ENCODE assay signal across 23 mouse cellular contexts in the genomic region with DNA sequence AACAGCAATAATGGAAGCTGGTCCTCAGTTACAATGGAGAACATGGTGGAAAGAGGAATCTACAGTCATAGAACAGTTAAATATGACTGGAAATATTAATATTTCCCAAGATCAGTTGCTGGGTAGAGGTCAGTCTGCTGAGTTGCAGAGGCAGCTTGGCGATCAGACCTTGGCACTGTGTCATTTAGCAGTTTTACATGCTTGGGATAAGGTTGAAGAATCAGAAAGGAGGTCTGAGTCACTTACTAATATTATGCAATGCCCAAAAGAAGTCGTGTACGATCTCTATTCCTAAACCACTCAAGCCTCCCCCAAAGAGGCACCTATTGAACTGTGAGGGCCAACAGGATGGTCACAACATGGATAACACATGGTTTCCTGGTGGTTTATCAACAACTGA. TPM values are rescaled to one million over a fixed set of nuclear protein-coding genes. Genes with fewer than 3 reads are reported as not detected.
DNase-seq lines count a peak whose midpoint lies in the region.
"Had no signal": no experiment of that assay in that cellular context is flagged by ENCODE, and none has a peak within 500 bp of the region (broad histone marks: within the 10 kb centered on the region; RNA-seq: fewer than 3 reads in every experiment).

No protein-coding gene starts in this region.

- no peaks in the 10 kb centered on the region for H3K4me1 ChIP-seq in hindbrain, embryonic 10.5 days (replicated peaks)
- H3K4me1 ChIP-seq: embryonic facial prominence, embryonic 10.5 days; embryonic facial prominence, embryonic 12.5 days; forebrain, embryonic 13.5 days; forebrain, embryonic 15.5 days had no signal

- H3K36me3 ChIP-seq in hindbrain, embryonic 10.5 days = no peaks in the 10 kb centered on the region
- H3K36me3 ChIP-seq: embryonic facial prominence, embryonic 10.5 days; embryonic facial prominence, embryonic 12.5 days; forebrain, embryonic 15.5 days had no signal

- no peaks in the 10 kb centered on the region for H3K27me3 ChIP-seq in hindbrain, embryonic 10.5 days (ENCODE audit: insufficient read depth, poor library complexity, severe bottlenecking)
- H3K27me3 ChIP-seq: embryonic facial prominence, embryonic 12.5 days; forebrain, embryonic 13.5 days; forebrain, embryonic 15.5 days had no signal

- H3K4me3 ChIP-seq in hindbrain, embryonic 10.5 days = no peak overlapping the region
- H3K4me3 ChIP-seq: embryonic facial prominence, embryonic 10.5 days; embryonic facial prominence, embryonic 12.5 days; forebrain, embryonic 13.5 days; forebrain, embryonic 15.5 days had no signal

- H3K9me3 ChIP-seq in hindbrain, embryonic 10.5 days = no peaks in the 10 kb centered on the region
- H3K9me3 ChIP-seq: embryonic facial prominence, embryonic 10.5 days; forebrain, embryonic 13.5 days; forebrain, embryonic 15.5 days had no signal

- 86% methylated on average over 3 of the region's 3 CpGs for WGBS in hindbrain, embryonic 10.5 days

- no peak overlapping the region for H3K27ac ChIP-seq in hindbrain, embryonic 10.5 days
- H3K27ac ChIP-seq: embryonic facial prominence, embryonic 10.5 days; embryonic facial prominence, embryonic 12.5 days; forebrain, embryonic 13.5 days; forebrain, embryonic 15.5 days had no signal

- peak; percentile 32 for DNase-seq in adrenal gland, adult 8-10 months
- no peak for DNase-seq in adrenal gland, adult 18-20 months (ENCODE audit: low spot score in 2 of 2)
- DNase-seq in adrenal gland, postnatal 10 days = peak; percentile 28
- peak; percentile 10 for DNase-seq in adrenal gland, postnatal 25 days
- DNase-seq in heart, adult 9 months (ENCODE audit: low spot score in 2 of 2) = no peak
- no peak for DNase-seq in hindbrain, embryonic 10.5 days (ENCODE audit: low spot score)
- DNase-seq in kidney, postnatal 4 days = no peak
- DNase-seq: cerebellum, adult 11-12 months; cerebellum, adult 2 months; cerebellum, adult 9-10 months; cerebellum, postnatal 10 days; cerebellum, postnatal 25 days; forebrain, postnatal 0 days had no signal

RNA-seq across cellular contexts. Expression of a gene that starts 7.8 kb away (rescaled TPM):
- not detected for total RNA-seq in adrenal gland, adult 8-10 months (2022)
- not detected for total RNA-seq in adrenal gland, adult 18-20 months (2021)
- total RNA-seq in adrenal gland, postnatal 10 days (2021) = not detected
- total RNA-seq in adrenal gland, postnatal 25 days (2021) = not detected in 2 replicates
- not detected in 2 replicates for polyA plus RNA-seq in hindbrain, embryonic 10.5 days (2016; fragmentation: Nextera tagmentation; extraction: Ambion mirVana)
- total RNA-seq: ES-E14; forebrain, postnatal 0 days had no signal
- polyA plus RNA-seq: C2C12; cerebellum, adult 2 months; cortical plate, adult 2 months; embryonic facial prominence, embryonic 10.5 days; forebrain, embryonic 11.5 days; forebrain, embryonic 13.5 days; forebrain, embryonic 15.5 days; forebrain, postnatal 0 days had no signal

RNA-seq across cellular contexts. Expression of a gene that starts 13.5 kb away (rescaled TPM):
- total RNA-seq in adrenal gland, adult 8-10 months (2022) = not detected
- not detected for total RNA-seq in adrenal gland, adult 18-20 months (2021)
- not detected for total RNA-seq in adrenal gland, postnatal 10 days (2021)
- total RNA-seq in adrenal gland, postnatal 25 days (2021) = not detected in 2 replicates
- not detected in 2 replicates for polyA plus RNA-seq in hindbrain, embryonic 10.5 days (2016; fragmentation: Nextera tagmentation; extraction: Ambion mirVana)
- total RNA-seq: ES-E14; forebrain, postnatal 0 days; MEL had no signal
- polyA plus RNA-seq: C2C12; cerebellum, adult 2 months; cortical plate, adult 2 months; embryonic facial prominence, embryonic 10.5 days; embryonic facial prominence, embryonic 12.5 days; embryonic facial prominence, embryonic 14.5 days; forebrain, embryonic 11.5 days; forebrain, embryonic 13.5 days; forebrain, embryonic 15.5 days; forebrain, postnatal 0 days had no signal

RNA-seq across cellular contexts. Expression of a gene that starts 25.1 kb away (rescaled TPM):
- not detected for total RNA-seq in adrenal gland, adult 8-10 months (2022)
- total RNA-seq in adrenal gland, adult 18-20 months (2021) = not detected
- not detected for total RNA-seq in adrenal gland, postnatal 10 days (2021)
- not detected in 2 replicates for total RNA-seq in adrenal gland, postnatal 25 days (2021)
- not detected in 2 replicates for polyA plus RNA-seq in hindbrain, embryonic 10.5 days (2016; fragmentation: Nextera tagmentation; extraction: Ambion mirVana)
- total RNA-seq: ES-E14; forebrain, postnatal 0 days had no signal
- polyA plus RNA-seq: C2C12; cerebellum, adult 2 months; cortical plate, adult 2 months; embryonic facial prominence, embryonic 10.5 days; embryonic facial prominence, embryonic 12.5 days; embryonic facial prominence, embryonic 14.5 days; forebrain, embryonic 11.5 days; forebrain, embryonic 13.5 days; forebrain, embryonic 15.5 days; forebrain, postnatal 0 days had no signal

RNA-seq across cellular contexts. Expression of a gene that starts 38.0 kb away (rescaled TPM):
- total RNA-seq in adrenal gland, adult 8-10 months (2022) = not detected
- not detected for total RNA-seq in adrenal gland, adult 18-20 months (2021)
- total RNA-seq in adrenal gland, postnatal 10 days (2021) = under 1 TPM in 1 of 2 experiments, not detected in 1; 0.39 TPM
- not detected in 2 replicates for total RNA-seq in adrenal gland, postnatal 25 days (2021)
- polyA plus RNA-seq in hindbrain, embryonic 10.5 days (2016; fragmentation: Nextera tagmentation; extraction: Ambion mirVana) = 0.22 and 0.48 TPM in 2 replicates
- total RNA-seq: ES-E14; forebrain, postnatal 0 days; MEL had no signal
- polyA plus RNA-seq: C2C12; cortical plate, adult 2 months; embryonic facial prominence, embryonic 12.5 days; embryonic facial prominence, embryonic 14.5 days; forebrain, embryonic 13.5 days; forebrain, embryonic 15.5 days; forebrain, postnatal 0 days had no signal

RNA-seq across cellular contexts. Expression of a gene that starts 47.6 kb away (rescaled TPM):
- total RNA-seq in adrenal gland, adult 8-10 months (2022) = not detected
- not detected for total RNA-seq in adrenal gland, adult 18-20 months (2021)
- not detected for total RNA-seq in adrenal gland, postnatal 10 days (2021)
- not detected in 2 replicates for total RNA-seq in adrenal gland, postnatal 25 days (2021)
- polyA plus RNA-seq in hindbrain, embryonic 10.5 days (2016; fragmentation: Nextera tagmentation; extraction: Ambion mirVana) = not detected in 2 replicates
- total RNA-seq: forebrain, postnatal 0 days had no signal
- polyA plus RNA-seq: C2C12; embryonic facial prominence, embryonic 10.5 days; embryonic facial prominence, embryonic 14.5 days; forebrain, embryonic 11.5 days; forebrain, embryonic 13.5 days; forebrain, embryonic 15.5 days; forebrain, postnatal 0 days had no signal

Comparison
In these comparisons a context has a peak if more than half of its experiments do, and no peak if none do; other contexts are left out.
1. DNase-seq: peak in adrenal gland, adult 8-10 months (single experiment), adrenal gland, postnatal 10 days (single experiment) and adrenal gland, postnatal 25 days (single experiment); none in adrenal gland, adult 18-20 months (0 of 2), heart, adult 9 months (0 of 2), hindbrain, embryonic 10.5 days (single experiment) and kidney, postnatal 4 days (0 of 2).